In genomic region chr1:142468235-142468634, GRCm38 (mm10) we compare ENCODE assay signal across 27 mouse cellular contexts.
"Had no signal": no experiment of that assay in that cellular context is flagged by ENCODE, and none has a peak within 500 bp of the region (broad histone marks: within the 10 kb centered on the region; RNA-seq: fewer than 3 reads in every experiment).

No protein-coding gene starts in this region.

- H3K9ac ChIP-seq: heart, embryonic 13.5 days; heart, embryonic 15.5 days; hindbrain, embryonic 13.5 days; hindbrain, embryonic 15.5 days; kidney, embryonic 15.5 days; limb, embryonic 13.5 days; limb, embryonic 15.5 days; liver, embryonic 14.5 days had no signal

- H3K27ac ChIP-seq: heart, adult 2 months; heart, embryonic 13.5 days; heart, embryonic 15.5 days; hindbrain, embryonic 13.5 days; hindbrain, embryonic 15.5 days; hindbrain, postnatal 0 days; kidney, embryonic 15.5 days; kidney, postnatal 0 days; limb, embryonic 13.5 days; limb, embryonic 15.5 days; liver, embryonic 14.5 days had no signal

- H3K4me2 ChIP-seq: heart, embryonic 11.5 days; heart, embryonic 13.5 days; heart, embryonic 15.5 days; hindbrain, embryonic 13.5 days; hindbrain, embryonic 15.5 days; kidney, embryonic 15.5 days; limb, embryonic 13.5 days; limb, embryonic 15.5 days; liver, embryonic 11.5 days had no signal

- ATAC-seq: hindbrain, postnatal 0 days; intestine, embryonic 16.5 days had no signal

- H3K9me3 ChIP-seq: heart, embryonic 13.5 days; heart, embryonic 15.5 days; hindbrain, embryonic 13.5 days; hindbrain, embryonic 15.5 days; kidney, embryonic 15.5 days; limb, embryonic 13.5 days; limb, embryonic 15.5 days had no signal

- H3K36me3 ChIP-seq: heart, embryonic 13.5 days; heart, embryonic 15.5 days; hindbrain, embryonic 13.5 days; hindbrain, embryonic 15.5 days; kidney, embryonic 15.5 days; limb, embryonic 13.5 days; limb, embryonic 15.5 days had no signal

- H3K4me3 ChIP-seq: heart, adult 2 months; heart, embryonic 13.5 days; heart, embryonic 15.5 days; hindbrain, embryonic 13.5 days; hindbrain, embryonic 15.5 days; kidney, embryonic 15.5 days; limb, embryonic 13.5 days; limb, embryonic 15.5 days had no signal

- H3K27me3 ChIP-seq: heart, embryonic 13.5 days; heart, embryonic 15.5 days; hindbrain, embryonic 13.5 days; hindbrain, embryonic 15.5 days; kidney, embryonic 15.5 days; limb, embryonic 13.5 days; limb, embryonic 15.5 days had no signal

- DNase-seq: gastrocnemius, postnatal 14 days; gastrocnemius, postnatal 36 days; heart, adult 11 months; heart, adult 2 months; heart, postnatal 14 days; heart, postnatal 36 days; kidney, adult 11 months; kidney, adult 2 months; kidney, adult 9 months; kidney, postnatal 14 days; kidney, postnatal 36 days; layer of hippocampus, adult 9-11 months; layer of hippocampus, postnatal 36 days; left cerebral cortex, postnatal 4 days had no signal

- H3K4me1 ChIP-seq: heart, embryonic 13.5 days; heart, embryonic 15.5 days; hindbrain, embryonic 13.5 days; hindbrain, embryonic 15.5 days; kidney, embryonic 15.5 days; limb, embryonic 13.5 days; limb, embryonic 15.5 days had no signal
